Mouse (Mus musculus) lung, postnatal 36 days (tissue): ENCODE data around the gene Rnf40.

Experiments
- DNase-seq: peaks from one replicate; pipeline ENCODE4 v3.0.0; 2022; ENCODE audit warnings: mixed read lengths

Gene Rnf40

DNA sequence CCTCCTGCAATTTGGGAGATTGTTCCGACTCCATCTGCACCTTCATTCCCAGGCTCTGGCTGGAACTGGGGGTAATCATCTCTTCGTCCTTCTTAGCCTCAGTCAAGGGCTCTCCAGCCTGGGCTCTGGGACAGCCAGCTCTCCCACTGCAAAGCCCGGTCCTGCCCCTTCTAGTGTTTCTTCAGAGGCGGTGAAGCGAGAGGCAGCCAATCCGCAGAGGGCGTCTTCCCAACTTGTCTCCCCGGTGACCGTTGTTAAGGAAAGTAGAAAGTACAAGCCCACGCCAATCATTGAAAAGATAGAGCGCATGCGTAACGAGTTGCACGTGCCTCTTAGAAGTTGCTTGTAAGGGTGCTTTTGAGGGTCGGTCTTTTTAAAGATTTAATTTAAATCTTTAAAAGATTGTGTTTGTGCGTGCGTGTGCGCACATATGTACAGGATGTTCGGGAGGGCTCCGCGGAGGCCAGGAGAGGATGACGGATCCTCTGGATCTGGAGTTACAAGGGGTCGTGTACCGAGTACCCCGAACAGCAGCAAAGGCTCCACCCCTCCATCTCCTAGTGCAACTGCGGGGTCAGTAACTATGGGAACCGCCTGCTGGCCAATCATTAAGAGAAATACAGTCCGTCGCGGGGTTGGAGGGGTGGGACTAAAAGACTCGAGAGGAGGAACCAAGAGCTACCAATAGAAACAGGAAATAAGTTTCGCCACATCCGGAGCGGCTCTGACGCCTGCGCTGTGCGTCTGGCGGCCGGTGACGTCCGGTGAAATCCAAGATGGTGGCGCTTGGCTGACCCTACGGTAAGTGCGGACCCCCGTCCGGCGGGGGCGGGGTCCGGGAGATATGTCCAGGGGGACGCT lies at the start of gene Rnf40, which contains the start of gene Ccdc189:
Gene Rnf40 (plus strand): TSS at position 757 of the 861 bp plus-strand sequence.
Gene Ccdc189 (minus strand): TSS at position 585 of the 861 bp plus-strand sequence.
- peak; percentile 99 for DNase-seq

DNA sequence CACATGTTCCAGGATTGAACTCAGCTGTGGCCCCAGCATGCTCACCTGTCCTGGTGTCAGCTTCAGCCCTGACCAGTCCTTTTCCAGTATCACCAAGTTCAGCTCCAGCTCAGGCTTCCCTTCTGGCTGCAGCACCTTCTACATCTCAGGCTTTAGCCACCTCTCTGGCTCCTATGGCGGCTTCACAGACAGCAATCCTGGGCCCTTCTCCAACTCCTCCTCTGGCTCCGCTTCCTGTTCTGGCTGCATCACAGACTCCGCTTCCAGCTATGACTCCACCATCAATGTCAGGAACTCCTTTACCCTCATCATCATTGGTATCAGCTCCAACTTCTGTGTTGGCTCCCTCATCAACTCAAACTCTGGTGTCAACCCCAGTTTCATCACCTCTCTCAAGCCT lies 46.9 kb upstream of the Rnf40 start:
- DNase-seq, result no peak

DNA sequence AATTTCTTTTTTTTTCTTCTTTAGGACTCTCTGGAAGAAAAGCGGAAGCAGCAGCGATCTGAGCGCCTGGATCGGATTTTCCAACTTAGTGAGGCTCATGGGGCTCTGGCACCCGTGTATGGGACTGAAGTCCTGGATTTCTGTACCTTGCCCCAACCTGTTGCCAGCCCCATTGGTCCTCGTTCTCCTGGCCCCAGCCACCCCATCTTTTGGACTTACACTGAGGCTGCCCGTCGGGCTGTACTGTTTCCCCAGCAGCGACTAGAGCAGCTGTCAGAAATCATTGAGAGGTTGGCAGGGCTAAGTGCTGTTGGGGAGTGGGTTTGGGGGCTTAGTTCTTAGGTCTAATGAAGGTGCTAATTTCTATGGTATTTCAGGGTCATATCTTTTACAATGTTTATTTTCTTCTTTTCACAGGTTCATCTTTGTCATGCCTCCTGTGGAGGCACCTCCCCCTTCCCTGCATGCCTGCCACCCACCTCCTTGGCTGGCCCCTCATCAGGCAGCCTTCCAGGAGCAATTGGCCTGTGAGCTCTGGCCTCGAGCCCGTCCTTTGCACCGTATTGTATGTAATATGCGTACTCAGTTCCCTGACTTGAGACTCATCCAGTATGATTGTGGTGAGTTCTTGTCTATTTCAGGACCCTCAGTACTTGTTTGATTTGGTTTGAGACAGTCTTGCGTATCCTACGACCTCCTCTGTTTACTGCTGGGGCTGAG lies 39.3 kb upstream of the Rnf40 start:
- no peak for DNase-seq

DNA sequence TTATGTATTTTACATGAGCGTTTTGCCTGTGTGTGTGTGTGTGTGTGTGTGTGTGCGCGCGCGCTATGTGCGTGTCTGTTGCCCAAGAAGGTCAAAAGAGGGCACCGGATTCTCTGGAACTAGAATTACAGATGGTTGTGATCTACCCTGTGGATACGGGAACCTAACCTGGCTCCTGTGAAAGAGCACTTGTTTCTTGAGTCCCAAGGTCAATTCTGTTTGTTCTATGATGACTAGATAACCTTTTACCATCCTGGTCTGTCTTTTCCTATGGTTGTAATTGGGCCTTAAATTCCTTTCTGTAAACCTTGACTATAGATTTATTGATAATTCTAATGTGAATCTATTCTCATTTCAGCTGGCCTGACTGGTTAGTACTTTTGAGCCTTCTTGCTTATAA lies 37.0 kb upstream of the Rnf40 start:
- no peak for DNase-seq

DNA sequence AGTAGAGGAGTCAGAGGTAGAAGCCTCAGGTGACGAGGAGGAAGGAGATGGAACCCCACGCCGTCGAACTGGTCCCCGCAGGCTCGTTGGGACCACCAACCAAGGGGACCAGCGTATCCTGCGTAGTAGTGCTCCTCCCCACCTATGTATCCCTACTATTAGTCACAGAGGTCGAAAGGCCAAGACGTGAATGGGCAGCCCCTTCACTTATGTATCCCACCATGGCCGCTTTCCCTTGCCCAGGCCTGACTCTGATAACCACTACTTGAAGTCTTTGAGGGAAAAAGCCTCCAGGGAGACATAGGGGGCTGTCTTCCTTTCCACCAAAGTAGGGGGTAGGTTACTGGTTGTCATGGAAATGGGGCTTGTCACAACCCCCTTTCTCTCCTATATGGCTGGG lies 28.0 kb upstream of the Rnf40 start:
- DNase-seq, result no peak

DNA sequence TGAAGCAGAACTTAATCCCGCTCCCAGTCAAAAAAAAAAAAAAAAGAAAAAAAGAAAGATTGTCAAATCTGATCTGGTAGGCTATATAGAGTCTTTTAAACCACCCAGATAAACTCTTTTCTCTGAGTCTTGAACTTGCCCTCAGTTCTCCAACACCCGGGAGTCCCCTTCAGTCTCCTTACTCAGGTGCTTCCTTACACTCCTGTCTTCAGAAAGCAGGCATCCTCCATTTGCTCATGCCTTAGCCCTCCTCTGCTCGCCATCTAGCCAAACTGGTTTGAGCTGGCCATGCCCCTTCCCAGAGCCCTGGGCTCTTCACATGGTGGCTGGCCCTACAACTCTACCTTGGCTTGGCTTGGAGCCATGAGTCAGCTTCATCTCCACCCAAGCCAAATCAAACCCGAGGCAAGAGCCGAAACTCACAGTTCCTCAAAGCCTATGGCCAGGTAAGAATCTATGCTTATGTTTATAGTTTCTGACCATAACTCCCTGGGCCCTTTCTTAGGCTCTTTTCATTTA lies 27.2 kb upstream of the Rnf40 start, which contains the start of gene Tmem265:
Gene Tmem265 (plus strand): TSS at position 51 of the 519 bp plus-strand sequence.
- peak; percentile 55 for DNase-seq

DNA sequence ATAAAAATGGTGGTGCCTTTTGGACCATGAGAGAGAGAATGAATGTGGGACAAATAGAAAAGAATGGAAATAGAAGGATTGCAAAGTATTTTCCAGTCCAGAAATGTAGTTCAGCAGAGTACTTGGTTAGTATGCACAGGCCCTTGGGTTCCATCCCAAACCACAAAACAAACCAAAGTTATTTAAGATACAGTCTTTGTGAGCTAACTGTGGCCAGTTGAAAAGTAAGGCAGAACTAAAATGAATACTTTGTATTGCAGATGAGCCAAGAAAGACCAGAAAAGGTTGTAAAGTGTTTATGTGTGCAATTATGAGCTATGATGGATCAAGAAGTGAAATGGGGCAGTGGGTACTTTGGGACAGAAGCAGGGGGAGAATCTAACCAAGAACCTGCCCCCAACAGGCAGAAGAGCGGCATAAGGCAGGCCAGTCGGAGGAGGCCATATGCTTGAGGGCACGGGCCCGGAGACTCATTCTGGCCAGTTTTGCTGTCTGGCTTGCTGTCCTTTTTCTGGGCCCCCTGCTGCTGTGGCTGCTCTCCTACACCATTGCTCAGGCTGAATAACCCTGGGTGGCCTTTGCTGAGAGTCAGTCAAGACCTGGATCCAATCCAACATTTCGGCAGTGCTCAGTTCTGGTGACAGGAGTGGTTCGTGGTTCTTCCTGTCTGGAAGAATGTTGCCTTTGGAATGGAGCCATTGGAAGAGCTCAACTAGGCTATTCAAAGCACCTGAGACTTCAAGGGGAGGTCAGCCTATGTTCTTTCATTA lies 24.0 kb upstream of the Rnf40 start:
- DNase-seq, result peak; percentile 70

DNA sequence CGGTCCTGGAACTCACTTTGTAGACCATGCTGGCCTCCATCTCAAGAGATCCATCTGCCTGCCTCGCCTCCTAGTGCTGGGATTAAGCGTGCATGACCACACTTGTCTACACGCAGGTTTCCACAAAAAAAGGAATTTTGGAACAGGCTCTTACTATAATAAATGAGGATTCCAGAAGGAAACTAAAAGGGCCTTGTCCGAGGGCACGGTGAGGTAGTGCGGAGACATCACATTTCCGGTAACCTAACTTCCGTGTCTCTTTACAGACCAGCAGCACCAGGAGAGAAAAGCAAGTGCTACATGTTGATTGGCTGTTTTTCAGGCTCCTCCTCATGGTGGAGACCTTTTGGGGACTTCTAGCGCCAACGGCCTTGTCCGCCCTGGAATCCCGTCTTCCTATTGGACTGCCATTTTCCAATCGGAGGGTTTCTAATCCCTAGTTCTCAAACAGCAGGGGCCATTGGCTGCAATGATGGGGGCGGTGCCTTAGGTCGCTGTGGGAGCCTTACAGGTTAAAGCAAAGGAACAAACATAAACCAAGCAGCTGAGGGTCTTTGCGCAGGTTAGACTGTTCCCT lies 15.6 kb upstream of the Rnf40 start, which contains the start of gene Phkg2:
Gene Phkg2 (plus strand): TSS at position 446 of the 577 bp plus-strand sequence.
- DNase-seq, result peak; percentile 98

DNA sequence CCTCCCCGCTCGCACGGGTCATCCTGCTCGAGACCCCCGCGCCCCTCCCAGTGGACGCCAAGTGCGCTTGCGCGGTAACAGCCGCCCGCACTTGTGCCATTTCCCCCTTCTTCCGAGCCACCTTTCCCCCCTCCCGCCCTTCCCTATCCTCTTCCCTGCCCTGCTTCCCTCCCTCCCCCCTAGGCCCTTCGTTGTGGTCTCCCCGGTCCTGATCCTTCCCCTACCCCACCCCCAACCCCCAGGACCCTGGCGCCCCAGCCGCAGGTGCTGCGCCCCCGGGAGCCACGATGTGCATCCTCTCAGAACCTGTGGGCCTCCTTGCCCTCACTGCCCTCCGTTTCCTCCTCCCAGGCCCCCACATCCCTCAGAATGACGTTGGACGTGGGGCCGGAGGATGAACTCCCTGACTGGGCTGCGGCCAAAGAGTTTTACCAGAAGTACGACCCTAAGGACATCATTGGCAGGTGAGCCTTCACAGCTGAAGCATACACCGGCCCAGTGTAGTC lies 15.0 kb upstream of the Rnf40 start:
- no peak for DNase-seq

DNA sequence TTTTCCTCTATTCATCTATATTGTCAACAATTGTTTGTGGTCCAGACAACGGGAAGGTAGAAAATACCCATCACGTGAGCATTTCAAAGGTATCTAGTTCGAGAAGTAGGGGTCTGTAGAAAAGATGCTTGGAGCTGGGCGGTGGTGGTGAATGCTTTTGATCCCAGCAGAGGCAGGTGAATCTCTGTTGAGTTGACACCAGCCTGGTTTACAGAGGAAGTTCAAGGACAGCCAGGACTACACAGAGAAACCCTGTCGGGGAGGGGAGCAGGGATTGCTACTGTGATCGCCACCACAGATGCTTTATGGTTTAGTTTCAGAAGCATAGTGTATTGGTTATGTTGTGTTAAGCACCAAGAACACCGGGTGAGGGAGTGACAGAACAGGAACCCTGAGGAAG lies 14.5 kb upstream of the Rnf40 start:
- no peak for DNase-seq

DNA sequence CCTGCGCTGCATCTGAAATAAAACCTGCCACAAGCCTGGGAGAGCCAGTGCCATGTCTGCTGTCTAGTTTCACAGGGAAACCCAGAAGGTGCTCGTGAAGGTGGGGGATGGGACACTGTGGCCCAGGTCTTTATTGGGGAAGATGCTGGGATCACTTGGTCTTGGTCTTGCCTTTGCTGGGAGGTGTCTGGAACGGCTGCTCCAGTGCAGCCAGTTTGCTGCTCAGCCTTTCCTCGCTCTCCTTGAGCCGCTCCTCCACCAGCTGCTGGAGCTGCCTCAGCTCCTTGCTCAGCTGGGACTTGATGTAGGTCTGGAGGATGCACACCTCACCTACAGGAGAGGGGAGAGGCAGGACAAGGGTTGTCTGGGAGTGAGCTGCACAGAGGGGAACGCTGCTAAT lies 5.3 kb upstream of the Rnf40 start:
- no peak for DNase-seq

DNA sequence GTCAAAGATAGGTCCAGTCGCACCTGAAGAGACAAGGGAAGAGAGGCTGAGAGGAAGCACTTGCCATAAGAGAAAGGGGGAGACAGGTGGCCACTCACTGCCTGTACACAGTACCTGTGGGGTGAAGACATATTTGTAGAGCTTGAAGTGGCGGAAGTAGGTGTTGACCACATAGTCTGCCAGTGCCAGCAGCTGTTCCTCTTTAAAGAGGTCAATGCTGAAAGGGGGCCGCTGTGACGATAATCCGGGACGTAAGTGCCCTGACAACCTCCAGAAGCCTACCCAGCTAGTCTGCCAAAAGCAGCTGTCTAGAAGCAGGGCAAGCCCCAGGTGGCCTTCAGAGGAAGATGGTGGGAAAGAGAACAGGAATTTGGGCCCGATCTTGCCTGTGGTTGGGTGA lies 3.5 kb upstream of the Rnf40 start:
- peak; percentile 62 for DNase-seq

DNA sequence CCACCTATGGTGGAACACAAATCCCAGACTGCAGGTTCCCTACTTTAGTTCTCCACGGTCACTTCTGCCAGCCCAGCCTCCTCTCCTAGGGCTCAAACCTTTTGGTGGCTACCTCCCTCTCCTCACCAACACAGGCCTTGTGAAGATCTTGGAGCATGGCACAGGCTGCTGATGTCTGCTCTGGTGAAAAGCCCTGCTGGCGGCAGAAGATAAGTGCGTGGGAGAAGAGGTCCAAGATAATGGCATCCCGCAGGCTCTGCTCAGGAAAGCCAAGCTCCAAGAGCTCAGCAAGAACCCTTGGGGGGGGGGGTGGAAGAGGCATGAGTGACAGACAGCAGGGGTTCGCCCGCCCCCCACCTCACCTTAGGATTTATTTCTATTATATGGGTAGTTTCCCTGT lies 2.4 kb upstream of the Rnf40 start:
- no peak for DNase-seq

DNA sequence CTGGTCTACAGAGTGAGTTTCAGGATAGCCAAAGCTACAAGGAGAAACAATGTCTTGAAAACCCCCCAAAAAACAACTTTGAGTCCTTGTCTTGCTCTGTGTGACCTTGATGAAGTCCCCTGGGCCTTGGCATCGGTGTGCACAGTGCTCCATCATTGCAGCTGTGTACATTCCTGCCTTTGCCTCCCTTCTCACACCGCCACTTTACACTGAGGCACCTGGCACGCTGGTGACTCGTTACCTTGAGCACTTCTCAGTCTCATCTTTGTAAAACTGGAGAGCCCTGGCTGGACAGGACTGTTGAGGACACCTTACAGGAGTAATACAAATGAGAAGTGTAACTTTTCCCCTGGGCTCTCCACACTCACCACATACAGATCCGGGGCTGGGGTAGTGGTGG lies 1.4 kb upstream of the Rnf40 start:
- no peak for DNase-seq

DNA sequence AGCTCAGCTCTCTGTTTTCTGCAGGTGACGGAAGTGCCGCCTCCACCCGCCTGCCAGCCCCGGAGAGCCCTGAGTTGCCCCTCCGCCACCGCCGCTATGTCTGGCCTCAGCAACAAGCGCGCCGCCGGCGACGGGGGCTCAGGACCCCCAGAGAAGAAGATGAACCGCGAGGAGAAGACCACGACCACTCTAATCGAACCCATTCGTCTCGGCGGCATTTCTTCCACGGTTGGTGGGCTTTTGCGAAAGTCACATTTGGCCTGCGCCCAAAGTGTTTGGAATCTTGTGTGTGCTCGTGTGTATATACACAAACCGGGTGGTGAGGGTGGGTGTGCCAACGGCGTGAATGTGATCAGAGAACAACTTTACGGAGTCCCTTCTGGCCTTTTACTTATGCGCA lies 334 bp downstream of the Rnf40 start:
- DNase-seq, result no peak

DNA sequence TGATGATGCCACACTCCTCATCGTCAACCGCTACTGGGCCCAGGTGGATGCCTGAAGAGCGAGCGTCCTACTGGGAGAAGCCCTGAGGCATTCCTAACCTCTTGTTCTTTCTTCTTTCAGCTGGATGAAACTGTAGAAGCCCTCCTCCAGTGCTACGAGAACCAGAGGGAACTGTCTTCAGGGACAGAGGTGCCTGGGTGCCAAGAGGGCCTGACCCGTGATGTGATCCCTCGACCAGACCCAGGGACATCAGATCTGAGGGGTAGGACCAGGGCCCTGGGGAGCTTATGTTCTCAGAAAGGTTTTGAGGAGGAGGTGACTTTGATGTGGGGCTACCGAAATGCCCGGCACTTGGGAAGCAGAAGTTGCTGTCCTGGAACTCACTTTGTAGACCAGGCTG lies 1.1 kb downstream of the Rnf40 start:
- no peak for DNase-seq

DNA sequence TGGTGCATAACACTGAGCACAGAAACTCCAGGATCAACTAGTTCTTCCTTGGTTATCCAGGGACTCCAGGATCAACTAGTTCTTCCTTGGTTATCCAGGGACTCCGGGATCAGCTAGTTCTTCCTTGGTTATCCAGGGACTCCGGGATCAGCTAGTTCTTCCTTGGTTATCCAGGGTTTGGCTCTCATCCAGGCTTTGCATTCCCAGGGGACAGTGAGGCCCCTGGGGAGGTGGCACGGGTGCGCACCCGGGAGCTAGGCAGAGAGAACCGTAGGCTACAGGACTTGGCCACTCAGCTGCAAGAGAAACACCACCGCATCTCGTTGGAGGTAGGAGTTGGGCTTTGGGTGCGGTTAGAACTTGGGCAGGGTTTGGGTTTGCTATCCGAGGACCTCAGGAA lies 2.5 kb downstream of the Rnf40 start:
- no peak for DNase-seq

DNA sequence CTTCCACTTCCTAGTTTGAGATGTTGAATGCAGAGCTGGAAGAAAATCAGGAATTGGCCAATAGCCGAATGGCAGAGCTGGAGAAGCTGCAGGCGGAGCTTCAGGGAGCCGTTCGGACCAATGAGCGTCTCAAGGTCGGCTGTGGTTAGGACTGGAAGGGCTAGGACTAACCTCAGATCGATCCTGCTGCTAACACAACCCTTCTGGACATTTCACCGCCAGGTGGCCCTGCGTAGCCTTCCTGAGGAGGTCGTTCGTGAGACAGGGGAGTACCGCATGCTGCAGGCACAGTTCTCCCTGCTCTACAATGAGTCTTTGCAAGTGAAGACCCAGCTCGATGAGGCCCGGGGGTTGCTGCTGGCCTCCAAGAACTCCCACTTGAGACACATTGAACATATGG lies 4.0 kb downstream of the Rnf40 start:
- DNase-seq, result no peak

DNA sequence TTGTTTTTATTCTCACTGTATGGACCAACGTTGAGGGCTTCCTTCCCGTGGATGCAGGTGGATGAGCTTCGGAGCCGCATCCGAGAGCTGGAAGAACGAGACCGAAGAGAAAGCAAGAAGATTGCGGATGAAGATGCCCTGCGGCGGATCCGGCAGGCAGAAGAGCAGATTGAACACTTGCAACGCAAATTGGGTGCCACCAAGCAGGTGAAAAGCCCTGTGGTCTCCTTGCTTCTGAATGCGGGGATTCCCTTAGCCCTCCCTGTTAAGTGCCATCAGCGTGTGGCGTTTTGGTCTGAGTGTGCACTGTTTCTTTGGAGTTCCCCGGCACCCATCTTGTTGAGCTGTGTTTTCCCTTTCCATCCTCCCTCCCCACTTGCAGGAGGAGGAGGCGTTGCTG lies 8.2 kb downstream of the Rnf40 start:
- DNase-seq, result no peak

DNA sequence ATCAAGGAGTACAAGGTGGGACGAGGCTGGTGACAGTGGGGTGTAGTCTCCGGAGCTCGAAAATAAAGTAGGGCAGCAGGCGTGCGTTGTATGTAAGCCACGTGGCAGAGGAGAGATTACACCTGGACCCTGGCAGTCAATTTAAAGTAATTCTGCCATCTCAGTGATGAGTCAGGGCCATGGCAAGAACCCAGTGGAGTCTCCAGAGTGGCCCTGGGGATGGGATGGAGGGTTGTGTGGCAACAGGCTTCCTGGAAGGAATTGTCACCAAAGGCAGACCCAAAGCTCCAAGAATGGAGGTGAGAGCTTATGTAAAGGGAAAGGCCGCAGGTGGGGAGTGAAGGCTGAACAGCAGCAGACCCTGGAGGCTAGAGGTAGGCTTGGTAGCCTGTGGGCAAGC lies 12.0 kb downstream of the Rnf40 start:
- no peak for DNase-seq

DNA sequence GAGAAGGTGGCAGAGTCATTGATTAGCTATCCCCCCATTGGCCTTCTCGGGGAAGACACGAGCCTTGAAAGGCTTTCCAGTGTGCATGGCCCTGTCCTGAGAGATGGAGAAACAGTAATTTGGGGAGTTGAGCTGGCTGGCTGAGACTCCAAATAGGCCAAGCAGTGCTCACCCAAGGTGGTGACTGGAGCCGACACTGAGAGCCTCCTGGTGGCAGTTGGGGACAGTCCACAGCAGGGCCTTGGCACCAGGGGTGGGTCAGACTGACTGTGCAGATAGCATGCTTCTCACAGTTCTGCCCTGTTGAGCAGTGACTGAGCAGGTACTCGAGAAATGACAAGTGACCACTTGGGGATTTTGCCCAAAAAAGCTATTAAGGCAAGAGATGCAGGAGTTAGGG lies 13.2 kb downstream of the Rnf40 start:
- DNase-seq, result no peak

DNA sequence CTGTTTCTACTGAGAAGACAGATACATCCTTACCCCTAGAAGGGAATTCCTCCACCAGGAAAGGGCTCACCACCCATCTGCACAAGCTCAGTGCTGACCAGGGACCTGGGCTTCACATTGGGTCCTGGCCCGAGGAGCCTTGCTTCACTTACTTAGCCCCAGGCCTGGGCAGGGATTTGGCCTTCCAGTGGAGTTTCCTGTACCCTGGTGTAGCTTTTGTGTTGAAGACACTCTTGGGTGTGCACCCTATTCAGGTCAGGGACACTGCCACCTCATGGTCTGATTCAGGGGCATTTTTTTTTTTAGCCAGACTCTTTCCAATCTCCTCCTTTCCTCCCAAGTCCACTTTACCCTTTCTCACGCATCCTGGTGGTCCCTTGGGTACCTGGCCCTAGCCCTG lies 14.3 kb downstream of the Rnf40 start:
- DNase-seq, result no peak
